ENCODE assay signal across 22 mouse cellular contexts in genomic region chr15:27871260-27871659, GRCm38 (mm10).
DNase-seq lines count a peak whose midpoint lies in the region; ATAC-seq lines count a peak whose summit lies in the region.
"Had no signal": no experiment of that assay in that cellular context is flagged by ENCODE, and none has a peak within 500 bp of the region (broad histone marks: within the 10 kb centered on the region; RNA-seq: fewer than 3 reads in every experiment).

No protein-coding gene starts in this region.

- H3K27ac ChIP-seq in heart, embryonic 12.5 days (ENCODE audit: poor library complexity, severe bottlenecking) = peak overlapping the region; percentile 19; the same call in 1 of the 2 replicates
- H3K27ac ChIP-seq in liver, embryonic 13.5 days = peak overlapping the region; percentile 64
- no peak overlapping the region for H3K27ac ChIP-seq in hindbrain, embryonic 13.5 days
- H3K27ac ChIP-seq: forebrain, embryonic 12.5 days; hindbrain, embryonic 14.5 days; kidney, postnatal 0 days; limb, embryonic 10.5 days had no signal

- H3K36me3 ChIP-seq in heart, embryonic 12.5 days = peaks cover 51% of the 10 kb centered on the region
- peaks cover 41% of the 10 kb centered on the region for H3K36me3 ChIP-seq in megakaryocyte, embryonic 14.5 days (replicated peaks; ENCODE audit: low read length)
- 0 out of 2 replicates have a peak, but pooled peaks cover 3% of the 10 kb centered on the region for H3K36me3 ChIP-seq in liver, embryonic 13.5 days
- H3K36me3 ChIP-seq in hindbrain, embryonic 13.5 days = peaks cover 61% of the 10 kb centered on the region

- intact Hi-C loops in heart, postnatal 25 days (cut with DNase I) = no loop called here

- ATAC-seq in heart, embryonic 12.5 days (ENCODE audit: insufficient number of reproducible peaks, low FRiP score) = no peak
- ATAC-seq in megakaryocyte, adult 5-6 weeks (ENCODE audit: poor library complexity, severe bottlenecking) = no peak
- ATAC-seq in liver, embryonic 13.5 days (ENCODE audit: low read depth) = peak; percentile 42
- ATAC-seq in megakaryocyte-erythroid progenitor cell, adult 5-6 weeks (replicated peaks; ENCODE audit: low FRiP score, low TSS enrichment, poor library complexity, severe bottlenecking) = peak; percentile 32
- ATAC-seq in hindbrain, embryonic 13.5 days (ENCODE audit: low FRiP score) = no peak
- ATAC-seq: CD4-positive, CD25-positive, alpha-beta regulatory T cell, adult 4 months; lung, postnatal 0 days had no signal

- peaks cover 22% of the 10 kb centered on the region for H3K4me1 ChIP-seq in heart, embryonic 12.5 days (replicated peaks)
- peaks cover 82% of the 10 kb centered on the region for H3K4me1 ChIP-seq in megakaryocyte, embryonic 14.5 days
- H3K4me1 ChIP-seq in liver, embryonic 13.5 days (replicated peaks) = peaks cover 46% of the 10 kb centered on the region
- peaks cover 12% of the 10 kb centered on the region; the same call in 1 of the 2 replicates for H3K4me1 ChIP-seq in hindbrain, embryonic 13.5 days (replicated peaks)
- H3K4me1 ChIP-seq: forebrain, embryonic 12.5 days; limb, embryonic 10.5 days had no signal

- WGBS in heart, embryonic 12.5 days = 73% methylated on average over 13 of the region's 13 CpGs
- WGBS in liver, embryonic 13.5 days (ENCODE audit: insufficient replicate concordance) = 16% methylated on average over 13 of the region's 13 CpGs
- 88% methylated on average over 13 of the region's 13 CpGs for WGBS in hindbrain, embryonic 13.5 days

- no peaks in the 10 kb centered on the region for H3K9me3 ChIP-seq in heart, embryonic 12.5 days (replicated peaks)
- no peaks in the 10 kb centered on the region for H3K9me3 ChIP-seq in megakaryocyte, embryonic 14.5 days
- H3K9me3 ChIP-seq in liver, embryonic 13.5 days (replicated peaks) = no peaks in the 10 kb centered on the region
- H3K9me3 ChIP-seq in hindbrain, embryonic 13.5 days = no peaks in the 10 kb centered on the region
- H3K9me3 ChIP-seq: forebrain, embryonic 12.5 days; limb, embryonic 10.5 days had no signal

- no peak overlapping the region for H3K4me2 ChIP-seq in heart, embryonic 12.5 days
- H3K4me2 ChIP-seq in liver, embryonic 13.5 days = peak overlapping the region; percentile 61
- H3K4me2 ChIP-seq in hindbrain, embryonic 13.5 days = no peak overlapping the region
- H3K4me2 ChIP-seq: forebrain, embryonic 12.5 days; hindbrain, embryonic 14.5 days had no signal

- H3K27me3 ChIP-seq in heart, embryonic 12.5 days (replicated peaks) = no peaks in the 10 kb centered on the region
- H3K27me3 ChIP-seq in megakaryocyte, embryonic 14.5 days (replicated peaks) = no peaks in the 10 kb centered on the region
- no peaks in the 10 kb centered on the region for H3K27me3 ChIP-seq in liver, embryonic 13.5 days
- no peaks in the 10 kb centered on the region for H3K27me3 ChIP-seq in hindbrain, embryonic 13.5 days
- H3K27me3 ChIP-seq: forebrain, embryonic 12.5 days had no signal

- H3K4me3 ChIP-seq in heart, embryonic 12.5 days = no peak overlapping the region
- peak overlapping the region; percentile 84 for H3K4me3 ChIP-seq in megakaryocyte, embryonic 14.5 days (replicated peaks)
- peak overlapping the region; percentile 30 for H3K4me3 ChIP-seq in liver, embryonic 13.5 days (replicated peaks)
- H3K4me3 ChIP-seq in hindbrain, embryonic 13.5 days = no peak overlapping the region
- H3K4me3 ChIP-seq: forebrain, embryonic 12.5 days; limb, embryonic 10.5 days had no signal

- DNase-seq in heart, postnatal 25 days (ENCODE audit: low spot score) = no peak
- DNase-seq in liver, embryonic 13.5 days = no peak
- DNase-seq in spleen, postnatal 36 days (ENCODE audit: low spot score in 2 of 2) = no peak
- DNase-seq: adrenal gland, postnatal 36 days; cerebellum, adult 11 months; cerebellum, postnatal 10 days; heart, postnatal 14 days; kidney, adult 2 months; midbrain, embryonic 14.5 days; right cerebral cortex, postnatal 14 days; thymus, postnatal 14 days had no signal

- no peak overlapping the region for H3K9ac ChIP-seq in heart, embryonic 12.5 days
- peak overlapping the region; percentile 23; the same call in 1 of the 2 replicates for H3K9ac ChIP-seq in liver, embryonic 13.5 days
- no peak overlapping the region for H3K9ac ChIP-seq in hindbrain, embryonic 13.5 days
- H3K9ac ChIP-seq: forebrain, embryonic 12.5 days; hindbrain, embryonic 14.5 days had no signal

Comparison
In these comparisons a context has a peak if more than half of its experiments do, and no peak if none do; other contexts are left out.
1. ATAC-seq: peak in liver, embryonic 13.5 days (single experiment) and megakaryocyte-erythroid progenitor cell, adult 5-6 weeks (single experiment); none in heart, embryonic 12.5 days (single experiment), megakaryocyte, adult 5-6 weeks (single experiment) and hindbrain, embryonic 13.5 days (single experiment).
2. H3K4me3 ChIP-seq: peak in megakaryocyte, embryonic 14.5 days (single experiment) and liver, embryonic 13.5 days (single experiment); none in heart, embryonic 12.5 days (single experiment) and hindbrain, embryonic 13.5 days (single experiment).